Mouse (Mus musculus) heart, adult 2 months (tissue): Measurements from ENCODE around the gene Snd1.

Experiments used
- CTCF ChIP-seq: fragments of 200-600 bp; IDR thresholded peaks from 2 replicates; pipeline ENCODE4 v1.8.1; 2022; ENCODE audit warnings: antibody characterized with exemption, mild to moderate bottlenecking, moderate library complexity
- POLR2A ChIP-seq: fragments of 200-500 bp; IDR thresholded peaks from 2 replicates; pipeline ENCODE4 v1.6.1; 2011; ENCODE audit warnings: mild to moderate bottlenecking, low read depth, low read length, control low read depth; ENCODE audit not compliant: insufficient read depth

GRCm38 (mm10) chr6:28490612-28491011 lies 15.7 kb downstream of the Snd1 start:
- no peak for TF ChIP-seq CTCF
- TF ChIP-seq POLR2A, result no peak
